Mouse (Mus musculus) G1E (cell line): Measurements from ENCODE around the gene Cnst. TPM values are rescaled to one million over a fixed set of nuclear protein-coding genes. Genes with fewer than 3 reads are reported as not detected.

Experiments used
- ATAC-seq: 2 replicates; pipeline ENCODE4 v1.8.0; 2016; ENCODE audit warnings: mild to moderate bottlenecking; ENCODE audit not compliant: insufficient number of reproducible peaks, poor library complexity, low FRiP score, severe bottlenecking; ENCODE audit errors: extremely low read depth
- DNase-seq: peaks from one replicate; pipeline ENCODE4 v3.0.0; 2012; ENCODE audit warnings: low spot score
- H3K27me3 ChIP-seq: 2 replicates; pipeline ENCODE4 v1.6.1; 2012; ENCODE audit warnings: mild to moderate bottlenecking, low read length, inconsistent platforms; ENCODE audit not compliant: insufficient read depth
- H3K36me3 ChIP-seq: replicated peaks from 2 replicates; pipeline ENCODE3; 2012; ENCODE audit warnings: mild to moderate bottlenecking, inconsistent platforms
- H3K4me1 ChIP-seq: 2 replicates; pipeline ENCODE4 v1.6.1; 2012; ENCODE audit warnings: low read depth, low read length, inconsistent platforms, mixed read lengths; ENCODE audit not compliant: insufficient read depth
- H3K4me3 ChIP-seq: 2 replicates; pipeline ENCODE4 v1.5.1; 2012; ENCODE audit warnings: low read depth, mild to moderate bottlenecking, inconsistent platforms, low read length, moderate library complexity, mixed read lengths
- H3K9me3 ChIP-seq: replicated peaks from 2 replicates; pipeline ENCODE4 v1.6.1; 2012; ENCODE audit warnings: inconsistent platforms
- CTCF ChIP-seq: IDR thresholded peaks from 2 replicates; pipeline ENCODE4 v1.5.1; 2012; ENCODE audit warnings: low read depth, low read length, inconsistent platforms, mixed read lengths
- GATA1 ChIP-seq: IDR thresholded peaks from 2 replicates; pipeline ENCODE4 v1.6.1; 2012; ENCODE audit warnings: borderline replicate concordance, low read length, inconsistent platforms, mixed read lengths
- GATA2 ChIP-seq: IDR thresholded peaks from 2 replicates; pipeline ENCODE4 v1.6.1; 2012; ENCODE audit warnings: low read depth, low read length, inconsistent platforms, borderline replicate concordance
- POLR2AphosphoS5 ChIP-seq: IDR thresholded peaks from 2 replicates; pipeline ENCODE4 v1.6.1; 2012; ENCODE audit warnings: low read depth, low read length, inconsistent platforms; ENCODE audit not compliant: insufficient replicate concordance
- TAL1 ChIP-seq: conservative IDR thresholded peaks from 2 replicates; pipeline ENCODE4 v1.6.1; 2012; ENCODE audit warnings: low read depth, low read length, inconsistent platforms, mixed read lengths
- polyA plus RNA-seq: library from polyadenylated mRNA; stranded (reverse); fragments of >175 nt; gene quantifications from 2 replicates; pipeline ENCODE4 v1.2.3, GENCODE M21; 2012
- total RNA-seq, 2 experiments: library from RNA; stranded (forward) in 1 of 2; stranded (reverse) in 1 of 2; fragments of 200-1000 nt in 1 of 2; fragments of >200 nt in 1 of 2; fragmentation: Nextera tagmentation in 1 of 2; gene quantifications; 2 replicates each; pipeline ENCODE4 v1.2.3; 2014 to 2017

Gene Cnst
- total and polyA plus RNA-seq, 3 experiments, result 14.4 to 32.9 (median 27.1) TPM

DNA sequence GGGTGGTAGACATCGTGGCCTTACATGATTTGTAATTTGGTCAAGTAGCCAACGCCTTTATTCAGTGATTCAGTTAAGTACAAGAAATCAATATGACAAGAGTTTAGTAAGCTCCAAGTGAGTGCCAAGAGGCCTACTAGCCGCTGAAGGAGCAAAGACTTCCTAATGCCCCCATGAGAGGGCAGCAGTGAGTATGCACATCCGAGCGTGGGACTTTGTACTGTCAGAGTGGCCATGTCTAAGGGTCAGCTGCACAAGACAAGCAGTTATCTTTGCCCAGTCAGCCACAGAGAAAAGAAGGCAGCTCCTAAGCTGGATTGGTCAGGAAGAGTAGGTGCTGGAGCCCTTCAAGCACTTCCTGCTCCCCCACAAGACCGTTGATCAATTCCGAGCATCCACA lies 46.8 kb downstream of the Cnst start:
- Histone ChIP-seq H3K4me1 (peaks cover 20% of the 10 kb centered on the region), H3K4me3 (no peak overlapping the region), H3K9me3 (no peaks in the 10 kb centered on the region), H3K36me3 (peaks cover 79% of the 10 kb centered on the region), H3K27me3 (no peaks in the 10 kb centered on the region)
- 0 out of 2 replicates have a peak, but pooled peaks have one; percentile 16 for TF ChIP-seq CTCF
- no peak for TF ChIP-seq GATA2
- ATAC-seq, result no peak
- no peak for DNase-seq

DNA sequence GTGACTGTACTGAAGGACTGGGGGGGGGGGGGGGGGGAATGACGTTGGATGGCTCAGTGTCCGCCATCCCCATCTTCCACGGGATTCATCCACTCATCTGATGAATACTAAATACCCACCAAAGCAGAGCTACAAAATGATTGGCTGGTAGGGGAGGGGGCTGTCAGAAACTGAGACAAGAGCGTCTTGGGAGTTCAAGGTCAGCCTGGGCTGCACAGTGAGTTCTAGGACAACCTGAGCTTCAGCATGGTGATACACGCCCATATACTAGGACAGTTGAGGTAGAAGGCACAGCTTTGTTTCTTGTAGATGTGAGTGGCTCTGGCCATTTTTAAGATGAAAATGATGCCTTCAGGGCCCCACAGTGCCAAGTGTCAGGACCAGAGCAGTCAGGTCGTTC lies 52.2 kb downstream of the Cnst start:
- Histone ChIP-seq H3K36me3 (peaks cover 79% of the 10 kb centered on the region), H3K4me1 (no peaks in the 10 kb centered on the region), H3K27me3 (no peaks in the 10 kb centered on the region), H3K9me3 (no peaks in the 10 kb centered on the region), H3K4me3 (no peak overlapping the region)
- DNase-seq (no peak), ATAC-seq (no peak)
- no peak for TF ChIP-seq POLR2AphosphoS5

DNA sequence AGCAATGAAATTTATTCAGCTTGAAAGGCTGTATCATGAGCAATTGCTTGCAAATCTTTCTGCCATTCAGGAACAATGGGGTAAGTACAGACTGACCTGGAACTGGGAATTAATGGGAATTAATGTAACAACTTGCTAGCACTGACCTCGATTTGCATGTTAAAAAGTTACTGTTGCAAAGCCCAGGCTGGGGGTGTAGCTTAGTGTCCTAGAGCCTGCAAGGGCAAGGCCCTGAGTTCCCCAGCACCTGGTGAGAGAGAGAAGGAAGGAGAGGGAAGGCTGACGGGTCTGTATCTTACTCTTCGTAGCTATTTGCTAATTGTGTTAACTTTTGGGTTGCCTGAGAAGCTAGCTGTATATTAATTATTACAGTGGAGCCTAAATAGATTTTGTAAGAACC lies 58.4 kb downstream of the Cnst start:
- no peak for TF ChIP-seq POLR2AphosphoS5
- ATAC-seq, result no peak
- no peak for DNase-seq
- Histone ChIP-seq H3K27me3 (no peaks in the 10 kb centered on the region), H3K9me3 (no peaks in the 10 kb centered on the region), H3K4me1 (no peaks in the 10 kb centered on the region), H3K36me3 (peaks cover 67% of the 10 kb centered on the region), H3K4me3 (no peak overlapping the region)

DNA sequence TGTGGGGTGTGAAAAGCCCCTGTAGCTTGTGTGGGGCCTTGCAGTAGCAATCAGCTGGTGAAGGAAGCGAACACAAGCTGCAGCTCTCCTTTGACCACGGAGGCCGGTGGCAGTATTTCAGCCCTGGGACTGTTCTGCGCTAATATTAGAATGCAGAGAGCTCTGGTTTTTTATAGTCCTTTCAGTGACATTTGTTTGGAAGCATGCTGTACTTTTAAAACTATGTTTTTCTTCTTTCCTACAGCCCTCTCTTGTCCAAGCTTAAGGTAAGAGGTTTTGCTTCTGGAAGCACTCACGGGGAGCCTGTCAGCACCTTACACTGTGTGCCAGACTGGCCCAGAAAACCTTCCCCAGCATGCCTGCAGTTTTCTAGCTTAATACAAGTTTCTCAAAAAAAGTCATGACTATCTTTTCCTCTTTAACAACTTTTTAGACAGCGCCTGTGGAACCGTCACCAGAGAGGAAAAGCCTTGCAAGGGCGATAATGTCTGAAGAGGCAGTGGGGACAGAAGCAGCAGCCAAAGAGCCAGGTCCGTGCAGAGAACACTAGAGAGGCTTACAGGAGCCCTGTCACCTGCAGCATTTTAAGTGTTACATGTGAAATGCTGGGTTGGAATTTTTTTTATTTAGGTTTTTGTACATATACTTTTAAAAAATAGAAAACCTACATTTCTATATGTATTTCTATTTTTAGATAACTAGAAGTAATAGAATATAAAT lies 60.0 kb downstream of the Cnst start:
- H3K9me3 ChIP-seq, result no peaks in the 10 kb centered on the region
- ATAC-seq (no peak), DNase-seq (no peak)
- no peak overlapping the region for H3K4me3 ChIP-seq
- H3K27me3 ChIP-seq, result no peaks in the 10 kb centered on the region
- peaks cover 15% of the 10 kb centered on the region for H3K4me1 ChIP-seq
- peaks cover 68% of the 10 kb centered on the region for H3K36me3 ChIP-seq
- TF ChIP-seq TAL1, result no peak
- no peak for TF ChIP-seq GATA1
- TF ChIP-seq POLR2AphosphoS5, result no peak
- TF ChIP-seq CTCF, result no peak
- TF ChIP-seq GATA2, result no peak

DNA sequence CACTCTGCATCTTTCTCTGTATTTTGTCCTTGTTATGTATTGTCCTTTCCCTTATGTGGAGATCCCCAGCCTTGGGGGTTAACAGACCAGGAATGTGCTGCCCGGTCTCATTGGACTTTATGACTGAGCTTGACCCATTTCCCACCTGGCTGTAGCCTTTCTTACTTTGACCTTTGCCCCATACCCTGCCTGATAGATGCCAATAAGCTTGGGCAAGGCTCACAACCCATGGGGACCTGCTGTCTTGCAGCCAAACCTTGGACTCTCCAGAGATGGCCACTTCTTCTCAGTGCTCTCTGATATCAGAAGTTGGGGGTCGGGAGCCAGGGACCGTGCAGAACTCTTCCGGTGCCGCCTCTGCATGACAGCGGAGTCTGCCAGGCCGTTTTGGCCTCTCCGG lies 62.4 kb downstream of the Cnst start:
- no peak for TF ChIP-seq CTCF
- TF ChIP-seq POLR2AphosphoS5, result no peak
- no peak for TF ChIP-seq GATA1
- no peak for TF ChIP-seq GATA2
- TF ChIP-seq TAL1, result no peak
- peaks cover 74% of the 10 kb centered on the region for H3K36me3 ChIP-seq
- H3K27me3 ChIP-seq, result no peaks in the 10 kb centered on the region
- no peak overlapping the region for H3K4me3 ChIP-seq
- no peaks in the 10 kb centered on the region for H3K9me3 ChIP-seq
- ATAC-seq, result no peak
- DNase-seq, result no peak
- peaks cover 23% of the 10 kb centered on the region for H3K4me1 ChIP-seq

DNA sequence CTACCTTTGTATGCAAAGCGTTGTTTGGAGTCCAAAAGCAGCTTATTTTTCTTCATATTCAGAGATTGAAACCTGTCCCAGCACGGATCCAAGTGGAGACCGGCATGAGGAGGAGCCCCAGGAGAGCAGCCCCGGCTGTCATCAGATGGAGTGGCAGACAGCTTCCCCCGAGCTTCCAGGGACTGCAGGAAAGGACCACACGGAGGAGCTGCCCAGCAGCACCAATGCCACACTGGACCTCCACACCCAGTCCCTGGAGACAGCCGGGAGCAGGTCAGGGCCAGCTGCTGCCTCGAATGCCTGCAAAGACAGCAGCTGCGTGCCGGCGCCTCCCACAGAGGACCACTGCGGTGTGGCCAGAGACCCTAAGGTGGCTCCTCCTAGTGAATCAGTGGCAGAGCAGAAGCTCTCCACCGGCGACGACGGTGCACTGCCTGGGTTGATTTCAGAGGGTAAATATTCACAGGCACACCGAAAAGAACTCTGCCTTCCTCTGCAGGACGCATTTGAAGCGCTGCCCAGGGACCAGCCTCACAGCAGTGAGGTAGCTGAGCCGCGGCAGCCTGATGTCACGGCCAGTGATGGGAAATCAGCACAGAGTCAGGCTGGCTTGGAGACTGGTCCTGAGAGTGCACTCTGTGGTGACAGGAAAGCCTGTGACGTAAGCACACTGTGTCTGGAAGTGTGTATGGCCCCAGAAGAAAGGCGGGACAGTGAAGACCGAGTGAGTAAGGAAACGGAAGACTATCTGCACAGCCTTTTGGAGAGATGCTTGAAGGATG lies 63.7 kb downstream of the Cnst start:
- no peak overlapping the region for H3K4me3 ChIP-seq
- H3K4me1 ChIP-seq, result peaks cover 23% of the 10 kb centered on the region
- H3K36me3 ChIP-seq, result peaks cover 79% of the 10 kb centered on the region
- no peak for DNase-seq
- TF ChIP-seq GATA1 (no peak), POLR2AphosphoS5 (no peak), GATA2 (no peak), TAL1 (no peak), CTCF (no peak)
- H3K9me3 ChIP-seq, result no peaks in the 10 kb centered on the region
- no peak for ATAC-seq
- no peaks in the 10 kb centered on the region for H3K27me3 ChIP-seq

DNA sequence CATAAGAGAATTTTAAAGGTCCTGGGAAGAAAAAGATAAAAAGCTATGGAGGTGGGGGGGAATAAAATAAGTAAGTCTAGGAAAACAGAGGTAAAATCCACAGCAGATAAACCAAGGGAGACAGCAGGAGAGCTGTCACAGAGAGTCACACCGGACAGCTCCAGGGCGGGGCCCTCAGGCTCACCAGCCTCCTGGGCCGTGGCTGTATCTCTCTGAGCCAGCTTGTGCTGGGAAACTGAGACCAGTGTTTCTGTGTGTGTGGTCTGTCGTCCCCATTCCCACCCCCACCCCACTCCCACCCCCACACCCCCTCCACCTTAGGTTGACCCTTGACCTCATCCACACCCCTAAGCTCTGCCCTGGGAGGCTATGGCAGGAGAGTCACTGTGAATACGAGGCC lies 65.0 kb downstream of the Cnst start:
- ATAC-seq (peak; percentile 78), DNase-seq (peak; percentile 34)
- H3K27me3 ChIP-seq, result no peaks in the 10 kb centered on the region
- TF ChIP-seq POLR2AphosphoS5 (no peak), TAL1 (no peak), GATA2 (no peak), CTCF (no peak), GATA1 (no peak)
- peaks cover 82% of the 10 kb centered on the region for H3K36me3 ChIP-seq
- H3K4me1 ChIP-seq, result peaks cover 25% of the 10 kb centered on the region
- H3K4me3 ChIP-seq, result no peak overlapping the region; the same call in 1 of the 2 replicates
- H3K9me3 ChIP-seq, result no peaks in the 10 kb centered on the region
